Mouse (Mus musculus): ENCODE data around the gene Chst14. TPM values are rescaled to one million over a fixed set of nuclear protein-coding genes. Genes with fewer than 3 reads are reported as not detected.

Chst14 gene
- total and polyA plus RNA-seq, 3 experiments, result 4.7 to 8.4 (median 5.1) TPM

DNA sequence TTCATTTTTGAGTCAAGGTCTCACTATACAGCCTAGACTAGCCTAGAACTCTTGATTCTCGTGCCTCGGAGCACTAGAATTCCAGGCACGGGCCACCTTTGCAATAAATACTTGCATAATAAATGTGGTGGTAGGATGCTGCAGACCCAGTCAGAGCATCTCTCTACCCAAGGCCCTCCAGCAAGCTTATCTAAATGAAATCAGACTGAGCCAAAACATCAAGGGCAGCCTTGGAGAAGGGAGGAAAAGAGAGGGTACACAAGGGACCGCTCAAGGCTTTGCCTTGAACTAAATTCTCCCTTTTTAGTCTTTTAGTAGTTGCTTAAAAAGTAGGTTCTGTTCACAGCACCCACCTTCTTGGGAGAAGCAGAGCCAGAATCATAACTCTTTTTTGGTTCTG lies 35.1 kb upstream of the Chst14 start:
- no peak for DNase-seq (ENCODE audit: extremely low read depth)
- Histone ChIP-seq H3K4me1 (ENCODE audit: control insufficient read depth in 1 of 2, insufficient read depth in 2 of 2) (peaks cover 10 to 34% of the 10 kb centered on the region in 2 experiments), H3K9me3 (replicated peaks; ENCODE audit: low read length) (no peaks in the 10 kb centered on the region), H3K36me3 (replicated peaks in 1 of 2; ENCODE audit: control insufficient read depth in 1 of 2, insufficient read depth in 1 of 2, low read length in 1 of 2) (no peaks in the 10 kb centered on the region), H3K27me3 (replicated peaks) (peaks cover 6% of the 10 kb centered on the region), H3K27ac (ENCODE audit: insufficient read depth, low read depth) (no peak overlapping the region), H3K9ac (ENCODE audit: insufficient read depth, low read depth) (no peak overlapping the region), H3K4me2 (ENCODE audit: insufficient read depth, low read depth, poor library complexity, severe bottlenecking) (no peak overlapping the region), H3K79me2 (replicated peaks; ENCODE audit: control insufficient read depth, extremely low read depth, insufficient read depth, poor library complexity, severe bottlenecking) (no peaks in the 10 kb centered on the region), H3K4me3 (replicated peaks in 1 of 3; ENCODE audit: low read depth in 2 of 3, low read length in 2 of 3, poor library complexity in 1 of 3) (no peak overlapping the region)
- in situ Hi-C loops (cut with MboI; ENCODE audit: low pct_ligation_motif_present, low pct_unique_long_range_greater_than_20kb, low sequenced_read_pairs) (loop anchor here (10.0 to 25.0 kb wide), 4 partner anchors 84 to 404 kb away; partner anchors contain the start of gene Srp14), dilution Hi-C loops (cut with MboI; ENCODE audit: extremely low pct_ligation_motif_present, extremely low pct_unique_long_range_greater_than_20kb, low sequenced_read_pairs) (no loop called here)
- TF ChIP-seq PAX5 (IDR thresholded peaks at IDR 0.05; ENCODE audit: low read length) (no peak), RCOR1 (conservative IDR thresholded peaks at IDR 0.05; ENCODE audit: low read depth, low read length) (no peak), ELF1 (IDR thresholded peaks at IDR 0.05; ENCODE audit: low read depth, low read length) (no peak), NELFE (IDR thresholded peaks at IDR 0.05; ENCODE audit: low read depth, low read length) (no peak), CHD1 (IDR thresholded peaks at IDR 0.05; ENCODE audit: low read depth, low read length) (no peak), JUND (conservative IDR thresholded peaks at IDR 0.05; ENCODE audit: low read depth, low read length) (no peak)

DNA sequence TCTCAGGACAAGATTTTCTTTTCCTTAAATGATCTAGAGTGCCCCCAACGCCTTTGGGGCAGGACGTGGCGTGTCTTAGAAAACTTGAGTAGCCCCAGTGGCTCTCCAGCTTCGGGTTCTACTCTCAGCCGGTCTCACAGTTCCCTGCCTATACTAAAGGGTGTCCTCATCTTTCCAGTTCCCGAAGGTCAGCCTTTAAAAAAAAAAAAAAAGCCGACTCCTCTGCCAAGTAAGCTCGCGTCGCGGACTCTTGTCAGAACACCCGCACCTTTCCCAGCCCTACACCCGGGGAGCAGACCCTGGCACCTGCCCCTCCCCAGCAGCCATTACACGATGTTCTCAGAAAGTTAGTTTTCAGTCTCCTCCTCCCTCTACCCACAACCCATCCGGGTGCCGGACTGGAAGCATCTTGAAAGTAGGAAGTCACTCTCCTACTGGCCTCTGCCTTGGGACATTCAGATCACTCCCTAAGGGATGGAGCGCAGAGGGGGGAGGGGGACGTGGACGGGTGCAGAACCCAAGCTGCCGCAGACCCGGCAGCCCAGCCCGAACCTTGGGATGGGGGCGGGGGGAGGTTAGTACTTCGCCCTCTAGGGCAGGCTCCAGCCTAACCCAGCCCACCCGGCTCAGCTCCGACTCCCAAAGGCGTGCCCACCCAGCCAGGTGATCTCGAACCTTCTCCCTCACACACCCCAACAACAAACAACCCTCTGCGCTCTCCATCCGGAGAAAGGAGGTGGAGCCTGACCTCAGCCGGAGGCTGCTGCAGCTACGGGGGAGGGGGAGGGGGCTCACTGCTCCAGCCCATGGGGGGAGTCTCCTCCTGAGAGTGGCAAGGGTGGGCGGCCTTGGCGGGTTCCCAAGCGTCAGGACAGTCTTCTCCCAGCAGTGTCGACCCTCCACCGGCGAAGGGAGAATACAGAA lies 30.0 kb upstream of the Chst14 start:
- Histone ChIP-seq H3K4me3 (replicated peaks in 1 of 3; ENCODE audit: low read depth in 2 of 3, low read length in 2 of 3, poor library complexity in 1 of 3) (peak overlapping the region; percentile 50 to 71 (median 63)), H3K4me2 (ENCODE audit: insufficient read depth, low read depth, poor library complexity, severe bottlenecking) (peak overlapping the region; percentile 44), H3K9ac (ENCODE audit: insufficient read depth, low read depth) (peak overlapping the region; percentile 42), H3K27me3 (replicated peaks) (peaks cover 25% of the 10 kb centered on the region), H3K27ac (ENCODE audit: insufficient read depth, low read depth) (peak overlapping the region; percentile 47; the same call in 1 of the 2 replicates), H3K79me2 (replicated peaks; ENCODE audit: control insufficient read depth, extremely low read depth, insufficient read depth, poor library complexity, severe bottlenecking) (no peaks in the 10 kb centered on the region), H3K4me1 (ENCODE audit: control insufficient read depth in 1 of 2, insufficient read depth in 2 of 2) (peaks cover 8 to 40% of the 10 kb centered on the region in 2 experiments), H3K36me3 (replicated peaks in 1 of 2; ENCODE audit: control insufficient read depth in 1 of 2, insufficient read depth in 1 of 2, low read length in 1 of 2) (no peaks in the 10 kb centered on the region), H3K9me3 (replicated peaks; ENCODE audit: low read length) (no peaks in the 10 kb centered on the region)
- dilution Hi-C loops (cut with MboI; ENCODE audit: extremely low pct_ligation_motif_present, extremely low pct_unique_long_range_greater_than_20kb, low sequenced_read_pairs) (no loop called here), in situ Hi-C loops (cut with MboI; ENCODE audit: low pct_ligation_motif_present, low pct_unique_long_range_greater_than_20kb, low sequenced_read_pairs) (loop anchor here (10.0 to 25.0 kb wide), 4 partner anchors 79 to 409 kb away; partner anchors contain the start of gene Srp14)
- DNase-seq (ENCODE audit: extremely low read depth), result no peak
- no peak for TF ChIP-seq EP300 (IDR thresholded peaks at IDR 0.05; ENCODE audit: low read length)
- TF ChIP-seq TBP (conservative IDR thresholded peaks at IDR 0.05; ENCODE audit: low read depth, low read length), result no peak
- TF ChIP-seq MAZ (IDR thresholded peaks at IDR 0.05; ENCODE audit: low read depth, low read length), result peak; percentile 23; the same call in 1 of the 2 replicates
- no peak for TF ChIP-seq USF1 (IDR thresholded peaks at IDR 0.05; ENCODE audit: low read depth, low read length)
- TF ChIP-seq RAD21 (IDR thresholded peaks at IDR 0.05; ENCODE audit: low read depth, low read length), result no peak
- TF ChIP-seq NRF1 (IDR thresholded peaks at IDR 0.05; ENCODE audit: low read depth, low read length), result no peak
- no peak for TF ChIP-seq ETS1 (conservative IDR thresholded peaks at IDR 0.05; ENCODE audit: low read depth, low read length)
- TF ChIP-seq MYC (IDR thresholded peaks at IDR 0.05; ENCODE audit: low read depth, low read length), result no peak
- TF ChIP-seq SIN3A (IDR thresholded peaks at IDR 0.05; ENCODE audit: low read length), result peak; percentile 79
- no peak for TF ChIP-seq JUND (conservative IDR thresholded peaks at IDR 0.05; ENCODE audit: low read depth, low read length)
- no peak for TF ChIP-seq ZC3H11A (IDR thresholded peaks at IDR 0.05; ENCODE audit: low read depth, low read length)
- no peak for TF ChIP-seq PAX5 (IDR thresholded peaks at IDR 0.05; ENCODE audit: low read length)
- no peak for TF ChIP-seq IRF4 (IDR thresholded peaks at IDR 0.05; ENCODE audit: low read depth, low read length)
- TF ChIP-seq USF2 (conservative IDR thresholded peaks at IDR 0.05; ENCODE audit: low read depth, low read length), result no peak
- no peak for TF ChIP-seq POLR2AphosphoS2 (IDR thresholded peaks at IDR 0.05; ENCODE audit: low read depth, low read length)
- TF ChIP-seq GABPA (IDR thresholded peaks at IDR 0.05; ENCODE audit: insufficient replicate concordance, low read depth, low read length), result no peak
- no peak; the same call in 1 of the 2 replicates for TF ChIP-seq MAX (IDR thresholded peaks at IDR 0.05; ENCODE audit: low read length)
- TF ChIP-seq SMC3 (IDR thresholded peaks at IDR 0.05; ENCODE audit: low read depth, low read length), result no peak
- TF ChIP-seq JUN (IDR thresholded peaks at IDR 0.05; ENCODE audit: insufficient read depth, low read depth, low read length), result no peak
- TF ChIP-seq MEF2A (IDR thresholded peaks at IDR 0.05; ENCODE audit: borderline replicate concordance, low read depth, low read length), result no peak
- peak; percentile 2; the same call in 1 of the 2 replicates for TF ChIP-seq HCFC1 (IDR thresholded peaks at IDR 0.05; ENCODE audit: low read depth, low read length)
- TF ChIP-seq MAFK (IDR thresholded peaks at IDR 0.05; ENCODE audit: insufficient replicate concordance, low read length), result no peak
- TF ChIP-seq ZMIZ1 (IDR thresholded peaks at IDR 0.05; ENCODE audit: low read depth, low read length), result no peak
- TF ChIP-seq MXI1 (IDR thresholded peaks at IDR 0.05; ENCODE audit: low read depth, low read length), result no peak
- TF ChIP-seq BHLHE40 (IDR thresholded peaks at IDR 0.05; ENCODE audit: low read depth, low read length), result no peak
- TF ChIP-seq CHD1 (IDR thresholded peaks at IDR 0.05; ENCODE audit: low read depth, low read length), result 0 out of 2 replicates have a peak, but pooled peaks have one; percentile 44
- no peak for TF ChIP-seq CTCF (conservative IDR thresholded peaks at IDR 0.05 in 1 of 2, IDR thresholded peaks at IDR 0.05 in 1 of 2; ENCODE audit: low read depth in 2 of 2, low read length in 2 of 2)

Data from CH12.LX (cell line).